Mouse (Mus musculus): ENCODE measurements at regions not wholly inside any gene's neighbourhood (a gene's known extent, or its start where the extent isn't known, plus 50 kb on each side); places are given as distances from the start of the nearest gene placed in this dataset.
A peak's percentile ranks its signal among the peaks of the same experiment; 100 is the strongest.
"Not testable (repeated sequence)": the region's sequence is repeated elsewhere in the genome, so short reads cannot be mapped to it uniquely, and the experiment has no call there.

- no peak for DNase-seq (ENCODE audit: low read depth, low spot score)
Observed at GRCm38 (mm10) chr11:52460190-52460780, 64.1 kb downstream of the 9530068E07Rik start.

GRCm38 (mm10) chr11:52471128-52471527 lies 74.9 kb downstream of the 9530068E07Rik start:
- not testable (repeated sequence) for DNase-seq (ENCODE audit: low read depth, low spot score)

DNA sequence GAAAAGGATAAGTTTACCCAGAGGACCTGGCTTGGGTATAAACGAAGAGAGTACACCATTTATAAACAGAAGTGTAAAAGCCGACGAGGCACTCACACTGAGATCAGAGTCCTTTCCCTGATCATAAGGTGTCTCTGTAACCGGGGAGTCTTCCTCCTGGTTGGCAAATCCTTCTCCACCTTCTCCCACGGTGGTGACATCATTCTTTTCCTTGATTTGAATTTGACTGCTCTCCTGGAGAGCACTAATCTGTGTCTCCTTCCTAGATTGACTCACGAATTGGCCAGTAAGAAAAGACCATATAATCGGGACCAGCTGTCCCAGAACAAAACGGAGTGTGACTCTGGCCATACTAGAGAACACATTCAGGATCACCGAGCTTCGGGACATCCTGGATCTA lies 83.9 kb downstream of the 9530068E07Rik start:
- DNase-seq (ENCODE audit: low read depth, low spot score) = peak; percentile 66

DNA sequence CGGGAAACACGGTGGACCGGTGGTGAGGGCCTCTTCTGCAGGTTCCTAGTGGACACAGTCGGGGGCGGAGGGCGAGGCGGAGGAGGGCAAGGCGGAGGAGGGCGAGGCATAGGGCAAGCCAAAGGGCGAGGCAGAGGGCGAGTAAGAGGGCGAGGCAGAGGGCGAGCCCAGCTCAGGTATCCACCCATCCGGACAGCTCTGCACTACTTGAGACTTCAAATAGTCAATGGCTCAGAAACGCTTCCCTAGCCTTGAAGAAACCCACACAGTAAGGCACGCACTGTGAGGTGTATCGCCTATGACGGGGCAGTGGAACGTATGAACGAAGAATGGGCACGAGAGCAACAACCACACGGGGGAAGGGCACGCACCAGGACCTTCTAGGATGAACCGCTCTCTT lies 84.5 kb downstream of the 9530068E07Rik start:
- DNase-seq (ENCODE audit: low read depth, low spot score) = peak; percentile 63

- peak; percentile 77 for DNase-seq (ENCODE audit: low read depth, low spot score)
Observed at GRCm38 (mm10) chr11:52483534-52483933, 87.3 kb downstream of the 9530068E07Rik start.

GRCm38 (mm10) chr11:52488538-52488937 lies 92.3 kb downstream of the 9530068E07Rik start:
- not testable (repeated sequence) for DNase-seq (ENCODE audit: low read depth, low spot score)

GRCm38 (mm10) chr11:52493336-52493735 lies 97.1 kb downstream of the 9530068E07Rik start:
- DNase-seq (ENCODE audit: low read depth, low spot score) = no peak

DNA sequence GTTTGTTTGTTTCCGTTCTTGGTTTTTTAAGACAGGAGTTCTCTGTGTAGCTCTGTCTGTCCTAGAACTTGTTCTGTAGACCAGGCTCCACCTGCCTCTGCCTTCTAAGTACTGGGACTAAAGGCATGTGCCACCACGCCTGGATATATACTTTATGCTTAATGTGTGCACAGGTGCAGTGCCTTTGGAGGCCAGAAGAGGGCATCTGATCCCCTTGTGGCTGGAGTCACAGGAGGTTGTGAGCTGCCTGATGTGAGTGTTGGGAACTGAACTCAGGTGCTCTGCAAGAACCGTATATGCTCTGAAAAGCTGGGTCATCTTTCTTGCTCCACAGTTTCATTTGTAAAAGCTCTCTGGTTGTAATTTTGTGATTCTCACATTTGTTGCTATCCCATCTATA lies 100.7 kb downstream of the 9530068E07Rik start:
- peak; percentile 60 for DNase-seq (ENCODE audit: low read depth, low spot score)

GRCm38 (mm10) chr11:52502759-52503365 lies 106.6 kb downstream of the 9530068E07Rik start:
- DNase-seq (ENCODE audit: low read depth, low spot score) = no peak

DNA sequence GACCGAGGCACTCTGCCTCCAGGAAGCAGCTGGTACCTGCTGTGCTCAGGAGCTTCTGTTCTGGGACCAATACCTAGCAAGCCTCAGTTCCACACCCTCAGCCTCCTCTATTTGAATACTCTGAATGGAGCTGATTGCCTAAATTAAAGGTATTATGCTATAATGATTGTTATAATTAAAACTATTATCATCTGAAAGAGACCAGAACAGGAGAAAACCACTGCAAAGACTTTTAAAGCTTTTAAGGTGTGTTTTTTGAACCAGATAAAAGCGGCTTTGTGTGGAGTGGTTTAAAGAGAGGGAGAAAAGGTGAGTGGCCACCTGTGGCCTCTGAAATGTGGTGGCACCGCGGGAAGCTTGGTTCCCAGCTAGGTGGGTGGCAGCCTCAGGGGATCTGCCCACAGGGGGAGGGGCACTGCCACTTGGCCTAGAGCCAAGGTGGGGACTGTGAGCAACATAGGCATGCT lies 115.6 kb downstream of the 9530068E07Rik start:
- peak; percentile 90 for DNase-seq (ENCODE audit: low read depth, low spot score)

GRCm38 (mm10) chr11:52517330-52517729 lies 121.1 kb downstream of the 9530068E07Rik start:
- DNase-seq (ENCODE audit: low read depth, low spot score) = peak; percentile 81

DNA sequence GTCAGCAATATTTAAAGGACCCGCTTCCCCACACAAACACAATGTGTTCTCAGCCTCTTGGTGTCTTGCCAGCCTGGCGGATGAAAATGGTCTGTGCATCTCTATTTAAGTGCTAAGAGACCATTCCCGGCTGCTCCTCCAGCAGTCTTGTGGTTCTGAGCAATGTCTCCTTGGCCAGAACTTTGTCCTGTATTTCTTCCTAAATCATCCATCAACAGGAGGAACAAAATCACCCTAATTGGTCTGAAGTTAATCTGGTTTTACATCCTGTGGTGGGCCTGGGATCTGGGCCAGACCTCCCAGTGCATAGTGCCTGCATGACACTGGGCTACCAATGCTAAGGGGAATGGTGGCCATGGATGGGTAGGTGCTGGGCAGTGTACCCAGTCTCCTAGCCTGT lies 123.6 kb downstream of the 9530068E07Rik start:
- DNase-seq (ENCODE audit: low read depth, low spot score) = no peak

DNA sequence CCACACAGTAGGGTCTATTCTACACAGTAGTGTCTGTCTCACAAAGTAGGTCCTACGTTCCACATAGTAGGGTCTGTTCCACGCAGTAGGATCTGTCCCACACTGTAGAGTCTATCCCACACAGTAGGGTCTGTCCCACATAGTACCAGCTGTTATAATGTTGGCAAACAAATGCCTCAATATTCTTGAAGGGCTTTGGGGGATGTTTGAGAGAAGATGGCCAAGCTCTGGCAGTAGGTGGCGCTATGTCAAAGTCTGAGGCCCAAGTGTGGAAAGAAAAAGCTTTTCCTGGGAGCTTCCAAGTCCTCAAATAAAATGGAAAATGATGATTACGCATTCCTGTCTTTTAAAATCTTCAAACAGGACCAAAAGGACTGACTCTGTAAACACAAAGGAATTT lies 125.7 kb downstream of the 9530068E07Rik start:
- DNase-seq (ENCODE audit: low read depth, low spot score) = peak; percentile 53

- DNase-seq (ENCODE audit: low read depth, low spot score) = no peak
Observed at GRCm38 (mm10) chr11:52522384-52522783, 126.2 kb downstream of the 9530068E07Rik start.

GRCm38 (mm10) chr11:52523191-52523590 lies 127.0 kb downstream of the 9530068E07Rik start:
- no peak for DNase-seq (ENCODE audit: low read depth, low spot score)

- no peak for DNase-seq (ENCODE audit: low read depth, low spot score)
Observed at GRCm38 (mm10) chr11:52523671-52524070, 127.4 kb downstream of the 9530068E07Rik start.

DNA sequence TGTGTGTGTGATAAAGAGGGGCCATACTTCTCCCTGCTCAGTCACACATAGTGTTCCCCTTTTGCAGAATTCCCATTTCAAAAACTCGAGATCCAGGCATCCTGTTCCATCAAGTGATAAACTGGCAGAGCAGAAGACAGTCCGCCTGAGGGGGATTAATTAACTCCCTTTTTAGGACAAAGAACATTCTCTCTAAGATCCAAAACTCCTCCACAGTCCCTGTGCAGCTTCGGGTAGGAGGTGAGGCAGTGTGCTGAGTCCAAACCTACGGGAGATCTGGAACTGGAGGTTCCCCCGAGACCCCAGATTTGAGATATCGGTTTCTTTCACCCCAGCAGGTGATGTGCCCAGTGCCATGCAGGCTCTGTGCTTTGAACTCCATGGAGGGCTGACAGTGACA lies 129.2 kb downstream of the 9530068E07Rik start:
- DNase-seq (ENCODE audit: low read depth, low spot score) = no peak

DNA sequence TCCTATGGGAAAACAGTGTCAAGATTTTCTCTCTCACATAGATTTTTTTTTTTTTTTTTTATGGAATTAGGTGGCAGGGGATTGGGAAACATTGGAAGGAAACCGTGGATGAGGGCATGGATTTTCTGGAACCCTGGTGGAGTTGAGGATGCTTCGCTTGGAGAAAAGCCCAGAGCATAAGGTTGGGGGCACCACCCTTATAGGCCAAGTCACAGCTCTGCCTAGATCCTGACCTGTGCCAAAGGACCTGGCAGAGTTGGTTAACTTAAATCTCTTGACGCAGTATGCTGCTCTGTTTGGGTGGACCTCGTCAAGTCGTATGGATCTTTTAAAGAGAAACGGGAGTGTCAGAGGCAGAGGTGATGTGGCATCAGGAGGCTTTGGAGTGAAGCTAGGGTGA lies 130.1 kb downstream of the 9530068E07Rik start:
- no peak for DNase-seq (ENCODE audit: low read depth, low spot score)

GRCm38 (mm10) chr11:52533379-52533778 lies 137.2 kb downstream of the 9530068E07Rik start:
- DNase-seq (ENCODE audit: low read depth, low spot score) = no peak

GRCm38 (mm10) chr11:52534586-52534985 lies 138.4 kb downstream of the 9530068E07Rik start:
- peak; percentile 38 for DNase-seq (ENCODE audit: low read depth, low spot score)

DNA sequence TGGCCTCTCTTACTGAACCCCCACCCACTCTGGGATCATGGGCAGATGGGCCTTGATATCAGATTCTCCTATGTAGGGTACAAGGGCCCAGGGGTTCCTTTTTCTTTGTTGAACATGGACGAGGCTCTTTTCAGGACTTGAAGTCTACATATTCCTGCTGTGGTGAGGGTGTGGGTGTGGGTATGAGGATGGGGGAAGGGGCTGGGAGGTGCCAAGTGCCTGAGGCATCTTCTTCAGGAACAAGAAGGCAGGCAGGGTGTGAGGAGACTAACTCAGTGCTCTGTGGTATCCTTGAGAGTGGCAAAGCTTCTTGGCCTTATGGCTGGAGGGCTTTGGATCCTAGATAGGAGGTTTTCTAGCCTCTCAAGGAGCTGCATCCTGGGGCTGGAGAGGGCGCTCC lies 140.0 kb downstream of the 9530068E07Rik start:
- DNase-seq (ENCODE audit: low read depth, low spot score) = no peak

DNA sequence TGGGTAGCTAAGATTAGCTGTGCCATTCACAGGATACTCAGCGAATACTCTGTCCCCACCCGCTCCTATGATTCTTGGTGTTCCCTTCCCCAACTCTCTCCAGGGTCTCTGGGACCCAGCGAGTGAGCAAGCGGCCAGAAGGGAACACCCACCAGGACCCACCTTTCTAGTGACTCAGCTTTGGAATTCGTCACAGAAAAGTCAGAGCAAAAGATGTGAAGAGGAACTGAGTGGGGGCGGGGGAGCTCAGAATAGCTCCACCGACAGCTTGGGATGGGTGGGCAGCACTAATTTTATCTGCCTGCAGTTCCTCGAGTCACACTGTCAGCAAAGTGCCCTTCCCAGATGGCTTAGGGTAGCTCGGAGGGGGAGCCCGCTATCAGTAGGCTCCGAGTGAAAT lies 140.6 kb downstream of the 9530068E07Rik start:
- DNase-seq (ENCODE audit: low read depth, low spot score) = no peak

DNA sequence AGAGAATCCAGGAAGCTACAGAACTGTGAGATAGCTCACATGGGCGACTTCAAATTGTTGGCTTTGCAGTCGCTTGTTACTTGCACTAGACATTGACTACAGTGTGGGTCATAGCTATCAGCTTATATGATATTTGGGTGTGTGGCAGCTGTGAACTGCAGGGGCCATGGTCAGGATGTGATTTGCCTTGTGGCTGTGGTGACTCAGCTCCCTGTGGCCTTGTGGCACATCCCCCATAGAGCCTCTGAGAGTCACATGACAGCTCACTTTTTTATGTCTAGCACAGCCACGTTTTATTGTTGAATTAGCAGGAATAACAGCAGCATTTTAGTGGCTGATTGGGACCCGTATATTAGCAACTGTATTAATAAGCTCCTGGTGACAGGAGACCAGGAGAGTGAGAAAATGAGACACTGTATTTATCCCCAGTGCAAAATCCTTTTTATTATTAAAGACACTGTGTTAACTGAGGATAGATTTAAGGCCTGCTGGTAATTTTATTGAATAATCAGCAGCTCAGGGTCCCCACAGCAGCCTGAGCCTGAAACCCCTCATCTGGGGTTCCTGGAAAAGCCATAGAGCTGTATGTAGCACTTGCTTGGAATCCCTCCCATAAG lies 141.7 kb downstream of the 9530068E07Rik start:
- DNase-seq (ENCODE audit: low read depth, low spot score) = no peak
